Mouse (Mus musculus) R1 (cell line): ENCODE measurements around the gene Olfr519.

ENCODE experiments used
- DNase-seq: peaks from one replicate; pipeline ENCODE4 v3.0.0-alpha.2; 2018; ENCODE audit warnings: low read depth, low spot score

The Olfr519 gene

GRCm38 (mm10) chr7:108894320-108894719 is at the start of gene Olfr519:
Gene Olfr519 (minus strand): TSS chr7:108894420.
- DNase-seq = no peak

- DNase-seq = peak; percentile 70
These were observed 49.8 kb upstream of the Olfr519 start for GRCm38 (mm10) chr7:108944002-108944401.

GRCm38 (mm10) chr7:108941466-108941865 is 47.2 kb upstream of the Olfr519 start:
- DNase-seq = no peak

GRCm38 (mm10) chr7:108936591-108936990 is 42.4 kb upstream of the Olfr519 start:
- no peak for DNase-seq

GRCm38 (mm10) chr7:108935411-108935810 is 41.2 kb upstream of the Olfr519 start:
- DNase-seq = no peak

GRCm38 (mm10) chr7:108934836-108935235 is 40.6 kb upstream of the Olfr519 start:
- no peak for DNase-seq

GRCm38 (mm10) chr7:108933794-108934731 is 39.8 kb upstream of the Olfr519 start, which contains the start of gene Eif3f:
Gene Eif3f (plus strand): TSS chr7:108934417.
- peak; percentile 99 for DNase-seq

GRCm38 (mm10) chr7:108929726-108930393 is 35.6 kb upstream of the Olfr519 start, which contains the start of gene Nlrp10:
Gene Nlrp10 (minus strand): TSS chr7:108930178.
- no peak for DNase-seq

- DNase-seq = no peak
These were observed 34.3 kb upstream of the Olfr519 start for GRCm38 (mm10) chr7:108928280-108929188.

GRCm38 (mm10) chr7:108927043-108927442 is 32.8 kb upstream of the Olfr519 start:
- DNase-seq = no peak

- no peak for DNase-seq
These were observed 9.7 kb upstream of the Olfr519 start for GRCm38 (mm10) chr7:108903969-108904368.

- DNase-seq = no peak
These were observed 9.3 kb downstream of the Olfr519 start, which contains the start of gene Olfr518 for GRCm38 (mm10) chr7:108884906-108885305. Gene Olfr518 (minus strand): TSS chr7:108885006.

- no peak for DNase-seq
These were observed 21.9 kb downstream of the Olfr519 start, which contains the start of gene Olfr517 for GRCm38 (mm10) chr7:108872279-108872678. Gene Olfr517 (minus strand): TSS chr7:108872379.

- DNase-seq = no peak
These were observed 43.8 kb downstream of the Olfr519 start, which contains the start of gene Olfr516 for GRCm38 (mm10) chr7:108850429-108850828. Gene Olfr516 (minus strand): TSS chr7:108850529.
